Mouse (Mus musculus): ENCODE measurements at regions not wholly inside any gene's neighbourhood (a gene's known extent, or its start where the extent isn't known, plus 50 kb on each side); places are given as distances from the start of the nearest gene placed in this dataset.

GRCm38 (mm10) chr15:68635633-68636032 is 2134.9 kb upstream of the Lrrc6 start:
- no peak for DNase-seq (ENCODE audit: low read depth)

GRCm38 (mm10) chr15:68626976-68627375 is 2126.3 kb upstream of the Lrrc6 start:
- DNase-seq (ENCODE audit: low read depth) = no peak

GRCm38 (mm10) chr15:68624831-68625230 is 2124.1 kb upstream of the Lrrc6 start:
- DNase-seq (ENCODE audit: low read depth) = no peak

- no peak for DNase-seq (ENCODE audit: low read depth)
These were observed 2119.9 kb upstream of the Lrrc6 start for GRCm38 (mm10) chr15:68620417-68621214.

GRCm38 (mm10) chr15:68606110-68606791 is 2105.5 kb upstream of the Lrrc6 start:
- no peak for DNase-seq (ENCODE audit: low read depth)

- DNase-seq (ENCODE audit: low read depth) = no peak
These were observed 2104.8 kb upstream of the Lrrc6 start for GRCm38 (mm10) chr15:68605478-68605877.

GRCm38 (mm10) chr15:68582177-68582576 is 2081.5 kb upstream of the Lrrc6 start:
- no peak for DNase-seq (ENCODE audit: low read depth)

- DNase-seq (ENCODE audit: low read depth) = no peak
These were observed 2078.8 kb upstream of the Lrrc6 start for GRCm38 (mm10) chr15:68579486-68579885.

- DNase-seq (ENCODE audit: low read depth) = no peak
These were observed 2059.9 kb upstream of the Lrrc6 start for GRCm38 (mm10) chr15:68560654-68561053.

- no peak for DNase-seq (ENCODE audit: low read depth)
These were observed 2055.4 kb upstream of the Lrrc6 start for GRCm38 (mm10) chr15:68556133-68556532.

GRCm38 (mm10) chr15:68536055-68536325 is 2035.3 kb upstream of the Lrrc6 start:
- DNase-seq (ENCODE audit: low read depth) = no peak

- DNase-seq (ENCODE audit: low read depth) = no peak
These were observed 2034.8 kb upstream of the Lrrc6 start for GRCm38 (mm10) chr15:68535297-68536054.

GRCm38 (mm10) chr15:68520759-68521158 is 2020.0 kb upstream of the Lrrc6 start:
- no peak for DNase-seq (ENCODE audit: low read depth)

GRCm38 (mm10) chr15:68512431-68512830 is 2011.7 kb upstream of the Lrrc6 start:
- no peak for DNase-seq (ENCODE audit: low read depth)

GRCm38 (mm10) chr15:68508190-68508589 is 2007.5 kb upstream of the Lrrc6 start:
- no peak for DNase-seq (ENCODE audit: low read depth)

- no peak for DNase-seq (ENCODE audit: low read depth)
These were observed 2005.4 kb upstream of the Lrrc6 start for GRCm38 (mm10) chr15:68506093-68506492.

GRCm38 (mm10) chr15:68496438-68496837 is 1995.7 kb upstream of the Lrrc6 start:
- DNase-seq (ENCODE audit: low read depth) = no peak

GRCm38 (mm10) chr15:68484789-68485188 is 1984.1 kb upstream of the Lrrc6 start:
- DNase-seq (ENCODE audit: low read depth) = no peak

- no peak for DNase-seq (ENCODE audit: low read depth)
These were observed 1977.0 kb upstream of the Lrrc6 start for GRCm38 (mm10) chr15:68477745-68478144.

- no peak for DNase-seq (ENCODE audit: low read depth)
These were observed 1971.2 kb upstream of the Lrrc6 start for GRCm38 (mm10) chr15:68471928-68472327.

- no peak for DNase-seq (ENCODE audit: low read depth)
These were observed 1962.1 kb upstream of the Lrrc6 start for GRCm38 (mm10) chr15:68462851-68463250.

- no peak for DNase-seq (ENCODE audit: low read depth)
These were observed 1956.5 kb upstream of the Lrrc6 start for GRCm38 (mm10) chr15:68457239-68457638.

- no peak for DNase-seq (ENCODE audit: low read depth)
These were observed 1951.3 kb upstream of the Lrrc6 start for GRCm38 (mm10) chr15:68451971-68452370.

All from c-Kit-positive CD71-positive TER-119-negative erythroid progenitor cells, embryonic 14.5 days (primary cell).